Mouse (Mus musculus) stomach, postnatal 0 days (tissue): Measurements from ENCODE around the gene Zfp865. TPM values are rescaled to one million over a fixed set of nuclear protein-coding genes. Genes with fewer than 3 reads are reported as not detected.

ENCODE experiments used
- ATAC-seq: fragments of 200-750 bp; cut with Nextera tagmentation; 2 replicates; pipeline ENCODE4 v1.8.0; 2017; ENCODE audit not compliant: low FRiP score, low TSS enrichment
- DNase-seq: peaks from one replicate; pipeline ENCODE4 v3.0.0-alpha.2; 2016; ENCODE audit warnings: low spot score
- H3K27ac ChIP-seq: fragments of 300-500 bp; sonication (generic); replicated peaks from 2 replicates; pipeline ENCODE4 v1.5.1; 2014; ENCODE audit warnings: mild to moderate bottlenecking, control low read depth
- H3K27me3 ChIP-seq: fragments of 300-500 bp; sonication (generic); 2 replicates; pipeline ENCODE4 v1.6.1; 2014; ENCODE audit warnings: low read length; ENCODE audit not compliant: control insufficient read depth, insufficient read depth
- H3K36me3 ChIP-seq: fragments of 300-500 bp; sonication (generic); 2 replicates; pipeline ENCODE4 v1.6.1; 2014; ENCODE audit warnings: low read length, mixed read lengths; ENCODE audit not compliant: control insufficient read depth, insufficient read depth
- H3K4me1 ChIP-seq: fragments of 300-500 bp; sonication (generic); replicated peaks from 2 replicates; pipeline ENCODE4 v1.6.1; 2014; ENCODE audit warnings: antibody characterized with exemption; ENCODE audit not compliant: control insufficient read depth, insufficient read depth
- H3K4me2 ChIP-seq: fragments of 300-500 bp; sonication (generic); replicated peaks from 2 replicates; pipeline ENCODE4 v1.6.1; 2014; ENCODE audit warnings: low read depth, mild to moderate bottlenecking, control low read depth, moderate library complexity
- H3K4me3 ChIP-seq: fragments of 300-500 bp; sonication (generic); 2 replicates; pipeline ENCODE4 v1.5.1; 2014; ENCODE audit warnings: low read depth, low read length, control low read depth
- H3K9ac ChIP-seq: fragments of 300-500 bp; sonication (generic); 2 replicates; pipeline ENCODE4 v1.6.1; 2014; ENCODE audit warnings: mild to moderate bottlenecking, low read length, control low read depth, mixed read lengths
- H3K9me3 ChIP-seq: fragments of 300-500 bp; sonication (generic); 2 replicates; pipeline ENCODE4 v1.6.1; 2016; ENCODE audit warnings: low read length; ENCODE audit not compliant: control insufficient read depth
- CTCF ChIP-seq: IDR thresholded peaks from 2 replicates; pipeline ENCODE4 v1.5.1; 2016; ENCODE audit warnings: antibody characterized with exemption, low read depth, mild to moderate bottlenecking, moderate library complexity
- EP300 ChIP-seq: optimal IDR thresholded peaks from 2 replicates; pipeline ENCODE3; 2016; ENCODE audit warnings: antibody characterized with exemption
- WGBS: fragments of 180-500 bp; shearing (Covaris S2); extraction: QIAGEN DNeasy Blood & Tissue Kit; methylation state at CpG from one replicate; pipeline ENCODE4 v1.1.7; 2014; 5-methylcytosine and 5-hydroxymethylcytosine counted together
- polyA plus RNA-seq: library from polyadenylated mRNA; unstranded; fragments of >200 nt; fragmentation: Nextera tagmentation; extraction: Ambion mirVana; gene quantifications from 2 replicates; pipeline ENCODE4 v1.2.1, GENCODE M21; 2015

The Zfp865 gene
- polyA plus RNA-seq, 1 experiment from 2014 or later = 2.3 TPM

- H3K4me3 ChIP-seq = no peak overlapping the region
- peaks cover 47% of the 10 kb centered on the region for H3K36me3 ChIP-seq
- no peak overlapping the region for H3K27ac ChIP-seq
- H3K27me3 ChIP-seq = no peaks in the 10 kb centered on the region
- ATAC-seq (no peak), DNase-seq (no peak)
- no peak overlapping the region for H3K9ac ChIP-seq
- H3K4me1 ChIP-seq = no peaks in the 10 kb centered on the region
- H3K4me2 ChIP-seq = no peak overlapping the region
- 90% methylated on average over 21 of the region's 21 CpGs for WGBS
- no peak for TF ChIP-seq CTCF
- TF ChIP-seq EP300 = no peak
- peaks cover 11% of the 10 kb centered on the region for H3K9me3 ChIP-seq
Observed at GRCm38 (mm10) chr7:5029946-5030345, 9.8 kb downstream of the Zfp865 start.

GRCm38 (mm10) chr7:5030554-5031275 lies 10.5 kb downstream of the Zfp865 start:
- DNase-seq (no peak), ATAC-seq (no peak)
- Histone ChIP-seq H3K9me3 (peaks cover 11% of the 10 kb centered on the region), H3K4me3 (no peak overlapping the region), H3K9ac (no peak overlapping the region), H3K27ac (no peak overlapping the region), H3K27me3 (no peaks in the 10 kb centered on the region), H3K36me3 (peaks cover 51% of the 10 kb centered on the region), H3K4me2 (no peak overlapping the region), H3K4me1 (no peaks in the 10 kb centered on the region)
- no peak for TF ChIP-seq EP300
- TF ChIP-seq CTCF = no peak
- WGBS = 88% methylated on average over 63 of the region's 63 CpGs

- peaks cover 11% of the 10 kb centered on the region for H3K9me3 ChIP-seq
- H3K27me3 ChIP-seq = no peaks in the 10 kb centered on the region
- no peak overlapping the region for H3K4me3 ChIP-seq
- H3K4me1 ChIP-seq = no peaks in the 10 kb centered on the region
- ATAC-seq (no peak), DNase-seq (no peak)
- H3K9ac ChIP-seq = no peak overlapping the region
- H3K4me2 ChIP-seq = no peak overlapping the region
- H3K27ac ChIP-seq = no peak overlapping the region
- whole genome bisulfite sequencing = 86% methylated on average over 45 of the region's 46 CpGs
- no peak for TF ChIP-seq EP300
- no peak for TF ChIP-seq CTCF
- H3K36me3 ChIP-seq = peaks cover 50% of the 10 kb centered on the region
Observed at GRCm38 (mm10) chr7:5031496-5031895, 11.3 kb downstream of the Zfp865 start.

- Histone ChIP-seq H3K4me1 (no peaks in the 10 kb centered on the region), H3K27ac (no peak within 1 kb of the TSS), H3K36me3 (peaks cover 45% of the 10 kb centered on the region), H3K4me3 (no peak within 1 kb of the TSS), H3K9me3 (peaks cover 11% of the 10 kb centered on the region), H3K4me2 (no peak within 1 kb of the TSS), H3K27me3 (no peaks in the 10 kb centered on the region), H3K9ac (no peak within 1 kb of the TSS)
- ATAC-seq (no peak), DNase-seq (no peak)
- WGBS = 83% methylated on average over 3 of the region's 3 CpGs
- TF ChIP-seq EP300 (no peak), CTCF (no peak)
Observed at GRCm38 (mm10) chr7:5033818-5034217, 13.6 kb downstream of the Zfp865 start, which contains the start of gene 4632433K11Rik. TSS of gene 4632433K11Rik (plus strand) at chr7:5034118.

GRCm38 (mm10) chr7:5035628-5036027 lies 15.5 kb downstream of the Zfp865 start:
- H3K9ac ChIP-seq = no peak overlapping the region
- WGBS = 96% methylated on average over 17 of the region's 17 CpGs

GRCm38 (mm10) chr7:5036136-5036535 lies 16.0 kb downstream of the Zfp865 start:
- H3K27ac ChIP-seq = no peak overlapping the region
- H3K4me2 ChIP-seq = no peak overlapping the region
- H3K4me1 ChIP-seq = no peaks in the 10 kb centered on the region
- no peaks in the 10 kb centered on the region for H3K27me3 ChIP-seq
- TF ChIP-seq EP300 (no peak), CTCF (no peak)
- no peak overlapping the region for H3K4me3 ChIP-seq
- ATAC-seq = no peak
- H3K36me3 ChIP-seq = peaks cover 21% of the 10 kb centered on the region
- no peak overlapping the region for H3K9ac ChIP-seq
- no peak for DNase-seq
- WGBS = 96% methylated on average over 9 of the region's 9 CpGs
- H3K9me3 ChIP-seq = peaks cover 1% of the 10 kb centered on the region

More at GRCm38 (mm10) chr7:5035628-5036027, 15.5 kb downstream of the Zfp865 start:
- Histone ChIP-seq H3K36me3 (peaks cover 26% of the 10 kb centered on the region), H3K4me3 (no peak overlapping the region), H3K4me2 (no peak overlapping the region), H3K9me3 (peaks cover 6% of the 10 kb centered on the region), H3K4me1 (no peaks in the 10 kb centered on the region), H3K27me3 (no peaks in the 10 kb centered on the region), H3K27ac (no peak overlapping the region)
- ATAC-seq (no peak), DNase-seq (no peak)
- TF ChIP-seq EP300 = no peak
- TF ChIP-seq CTCF = no peak
